Mouse (Mus musculus) MEL (cell line): Measurements from ENCODE around the gene Serp1. TPM values are rescaled to one million over a fixed set of nuclear protein-coding genes. Genes with fewer than 3 reads are reported as not detected.

Source experiments
- DNase-seq: peaks from one replicate; pipeline ENCODE4 v3.0.0; 2011; ENCODE audit warnings: low read depth, low spot score
- H3K27ac ChIP-seq: 2 replicates; pipeline ENCODE4 v1.5.1; 2012; ENCODE audit warnings: low read depth, mild to moderate bottlenecking, control low read depth, low read length, moderate library complexity; ENCODE audit not compliant: control insufficient read depth
- H3K27me3 ChIP-seq, 2 experiments: fragments of 150-350 bp in 1 of 2; sonication (generic) in 1 of 2; 2 replicates each; pipeline ENCODE4 v1.6.1; 2012; ENCODE audit warnings: low read length in 2 of 2, mild to moderate bottlenecking in 2 of 2, improper control_type of control experiment in 1 of 2, moderate library complexity in 1 of 2; ENCODE audit not compliant: insufficient read depth in 2 of 2, control insufficient read depth in 1 of 2
- H3K36me3 ChIP-seq, 2 experiments: 2 replicates each; pipeline ENCODE4 v1.6.1; 2012 to 2014; ENCODE audit warnings: low read length in 2 of 2, improper control_type of control experiment in 1 of 2, inconsistent platforms in 1 of 2, mild to moderate bottlenecking in 1 of 2; ENCODE audit not compliant: insufficient read depth in 2 of 2, control insufficient read depth in 1 of 2
- H3K4me1 ChIP-seq, 2 experiments: fragments of 150-350 bp in 1 of 2; sonication (generic) in 1 of 2; 2 replicates each; pipeline ENCODE4 v1.6.1; 2012; ENCODE audit warnings: low read length in 2 of 2, improper control_type of control experiment in 1 of 2, mild to moderate bottlenecking in 1 of 2; ENCODE audit not compliant: insufficient read depth in 2 of 2, control insufficient read depth in 1 of 2
- H3K4me3 ChIP-seq, 2 experiments: fragments of 150-350 bp in 1 of 2; sonication (generic) in 1 of 2; 2 replicates each; pipeline ENCODE4 v1.5.1; 2012; ENCODE audit warnings: low read depth in 2 of 2, low read length in 2 of 2, mild to moderate bottlenecking in 2 of 2, moderate library complexity in 2 of 2, control low read depth in 1 of 2, improper control_type of control experiment in 1 of 2; ENCODE audit not compliant: control insufficient read depth in 1 of 2, insufficient read depth in 1 of 2
- H3K79me2 ChIP-seq: 2 replicates; pipeline ENCODE4 v1.6.1; 2012; ENCODE audit warnings: mild to moderate bottlenecking, low read length, moderate library complexity; ENCODE audit not compliant: control insufficient read depth, poor library complexity, insufficient read depth
- H3K9ac ChIP-seq: 2 replicates; pipeline ENCODE4 v1.6.1; 2012; ENCODE audit warnings: low read depth, mild to moderate bottlenecking, control low read depth, low read length, moderate library complexity; ENCODE audit not compliant: control insufficient read depth, poor library complexity, severe bottlenecking
- H3K9me3 ChIP-seq: fragments of 150-350 bp; sonication (generic); replicated peaks from 2 replicates; pipeline ENCODE4 v1.6.1; 2012; ENCODE audit warnings: mild to moderate bottlenecking, low read length, improper control_type of control experiment, moderate library complexity; ENCODE audit not compliant: insufficient read depth
- CHD1 ChIP-seq: IDR thresholded peaks from 2 replicates; pipeline ENCODE4 v1.6.1; 2012; ENCODE audit warnings: low read depth, mild to moderate bottlenecking, inconsistent platforms, low read length, improper control_type of control experiment
- CHD2 ChIP-seq: IDR thresholded peaks from 2 replicates; pipeline ENCODE4 v1.6.1; 2011; ENCODE audit warnings: low read length, improper control_type of control experiment
- CTCF ChIP-seq, 3 experiments: IDR thresholded peaks in 2 of 3; conservative IDR thresholded peaks in 1 of 3; 2 replicates each; pipeline ENCODE4 v1.5.1; 2011 to 2012; ENCODE audit warnings: low read length in 3 of 3, low read depth in 2 of 3, mild to moderate bottlenecking in 2 of 3, improper control_type of control experiment in 1 of 3, inconsistent platforms in 1 of 3, mixed read lengths in 1 of 3, moderate library complexity in 1 of 3; ENCODE audit not compliant: control insufficient read depth in 1 of 3, insufficient read depth in 1 of 3, poor library complexity in 1 of 3, severe bottlenecking in 1 of 3
- E2F4 ChIP-seq: IDR thresholded peaks from 2 replicates; pipeline ENCODE4 v1.6.1; 2011; ENCODE audit warnings: low read depth, low read length, improper control_type of control experiment, borderline replicate concordance
- EP300 ChIP-seq, 2 experiments: IDR thresholded peaks; 2 replicates each; pipeline ENCODE4 v1.6.1; 2011; ENCODE audit warnings: improper control_type of control experiment in 2 of 2, low read length in 2 of 2, low read depth in 1 of 2, mild to moderate bottlenecking in 1 of 2
- GABPA ChIP-seq: IDR thresholded peaks from 2 replicates; pipeline ENCODE4 v1.6.1; 2012; ENCODE audit warnings: low read depth, mild to moderate bottlenecking, inconsistent platforms, low read length, improper control_type of control experiment, moderate library complexity
- JUND ChIP-seq: IDR thresholded peaks from 2 replicates; pipeline ENCODE4 v1.6.1; 2011; ENCODE audit warnings: low read depth, mild to moderate bottlenecking, improper control_type of control experiment, low read length
- MAZ ChIP-seq: IDR thresholded peaks from 2 replicates; pipeline ENCODE4 v1.6.1; 2012; ENCODE audit warnings: low read depth, mild to moderate bottlenecking, inconsistent platforms, low read length, improper control_type of control experiment
- POLR2A ChIP-seq, 2 experiments: IDR thresholded peaks; 2 replicates each; pipeline ENCODE4 v1.6.1; 2011 to 2012; ENCODE audit warnings: low read length in 2 of 2, mild to moderate bottlenecking in 2 of 2, control low read depth in 1 of 2, improper control_type of control experiment in 1 of 2, low read depth in 1 of 2, moderate library complexity in 1 of 2; ENCODE audit not compliant: control insufficient read depth in 1 of 2, insufficient read depth in 1 of 2, poor library complexity in 1 of 2
- POLR2AphosphoS2 ChIP-seq: IDR thresholded peaks from 2 replicates; pipeline ENCODE4 v1.6.1; 2011; ENCODE audit warnings: low read length, improper control_type of control experiment
- POLR2AphosphoS5 ChIP-seq: IDR thresholded peaks from 2 replicates; pipeline ENCODE4 v1.6.1; 2012; ENCODE audit warnings: low read depth, borderline replicate concordance, mild to moderate bottlenecking, inconsistent platforms, low read length, moderate library complexity, mixed read lengths
- TCF12 ChIP-seq: IDR thresholded peaks from 2 replicates; pipeline ENCODE4 v1.6.1; 2014; ENCODE audit warnings: low read depth, mild to moderate bottlenecking, inconsistent platforms, low read length, improper control_type of control experiment, moderate library complexity
- UBTF ChIP-seq: IDR thresholded peaks from 2 replicates; pipeline ENCODE4 v1.6.1; 2012; ENCODE audit warnings: low read depth, mild to moderate bottlenecking, inconsistent platforms, low read length, improper control_type of control experiment, moderate library complexity, borderline replicate concordance; ENCODE audit not compliant: insufficient read depth
- USF1 ChIP-seq: IDR thresholded peaks from 2 replicates; pipeline ENCODE4 v1.6.1; 2014; ENCODE audit warnings: low read depth, mild to moderate bottlenecking, inconsistent platforms, low read length, improper control_type of control experiment, moderate library complexity
- ZMIZ1 ChIP-seq: IDR thresholded peaks from 2 replicates; pipeline ENCODE4 v1.6.1; 2012; ENCODE audit warnings: low read depth, mild to moderate bottlenecking, inconsistent platforms, low read length, improper control_type of control experiment, moderate library complexity
- polyA plus RNA-seq, 2 experiments: library from polyadenylated mRNA; stranded (reverse) in 1 of 2; unstranded in 1 of 2; fragments of >175 nt in 1 of 2; fragments of >200 nt in 1 of 2; gene quantifications; 2 replicates each; pipeline versions ENCODE4 v1.2.1 to v1.2.4; 2012; ENCODE audit warnings: low replicate concordance in 2 of 2, low read depth in 1 of 2; ENCODE audit not compliant: insufficient read length in 2 of 2, insufficient read depth in 1 of 2, missing spikeins in 1 of 2
- total RNA-seq: library from RNA; depleted of rRNA; stranded (reverse); fragments of 300-350 nt; gene quantifications from 2 replicates; pipeline ENCODE4 v1.2.3, GENCODE M21; 2012

The Serp1 gene
- total and polyA plus RNA-seq, 3 experiments, result 80.5 to 96.3 (median 83.8) TPM

- TF ChIP-seq POLR2AphosphoS5 (no peak), CTCF (IDR thresholded peaks at IDR 0.05 in 2 of 3, conservative IDR thresholded peaks at IDR 0.05 in 1 of 3; ENCODE audit: control insufficient read depth in 1 of 3, insufficient read depth in 1 of 3, low read depth in 2 of 3, low read length in 3 of 3, poor library complexity in 1 of 3, severe bottlenecking in 1 of 3) (no peak), USF1 (peak; percentile 79)
Observed at GRCm38 (mm10) chr3:58525652-58526407, at the start of gene Serp1, which contains the start of gene Eif2a (continued).

DNA sequence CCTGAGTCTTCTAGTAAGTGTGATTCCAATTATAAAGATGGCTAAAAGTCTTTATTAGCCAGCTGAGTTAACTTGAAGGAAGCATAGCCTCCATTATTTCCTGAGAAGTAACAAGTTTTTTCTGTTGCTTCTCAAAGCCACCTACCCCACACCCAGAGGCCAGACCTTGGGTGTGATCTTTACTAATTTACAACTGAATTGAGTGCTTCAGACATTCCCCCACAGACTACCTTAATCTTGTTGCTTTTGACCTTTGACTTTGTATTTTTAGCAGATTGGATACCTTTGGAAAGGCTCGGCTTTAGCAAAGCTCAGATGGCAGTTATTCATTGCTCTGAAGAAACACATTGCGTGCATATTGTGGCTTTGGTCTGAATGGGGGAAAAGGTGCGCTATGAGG is 45.1 kb upstream of the Serp1 start:
- H3K4me3 ChIP-seq, result no peak overlapping the region
- no peaks in the 10 kb centered on the region for H3K27me3 ChIP-seq
- no peaks in the 10 kb centered on the region for H3K79me2 ChIP-seq
- TF ChIP-seq JUND (no peak), POLR2AphosphoS2 (no peak)
- H3K9me3 ChIP-seq, result no peaks in the 10 kb centered on the region
- peaks cover 0 to under 1% of the 10 kb centered on the region in 2 experiments; a peak in 2 of 4 replicates for H3K36me3 ChIP-seq
- no peak overlapping the region for H3K9ac ChIP-seq
- no peaks in the 10 kb centered on the region for H3K4me1 ChIP-seq
- no peak overlapping the region for H3K27ac ChIP-seq
- DNase-seq, result no peak

DNA sequence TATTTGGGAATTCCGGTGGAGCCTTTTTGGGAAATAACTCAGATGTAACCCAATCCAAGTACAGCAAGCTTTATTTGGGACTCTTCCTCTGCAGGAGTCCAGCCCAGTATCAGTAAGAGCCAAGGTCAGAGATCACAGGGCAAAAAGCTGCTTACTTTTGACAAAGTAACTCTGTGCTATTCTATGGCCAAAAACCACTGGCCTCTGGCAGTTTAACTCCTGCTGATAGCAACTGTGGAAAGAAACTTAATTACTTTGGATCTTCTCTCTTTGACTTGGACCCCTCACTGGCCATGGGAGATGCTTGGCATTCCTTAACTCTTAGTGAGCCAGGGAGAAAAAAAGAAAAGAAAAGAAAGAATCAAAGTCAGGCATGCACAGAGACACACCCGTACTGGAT is 35.7 kb upstream of the Serp1 start:
- H3K4me3 ChIP-seq, result no peak overlapping the region
- no peaks in the 10 kb centered on the region for H3K27me3 ChIP-seq
- H3K9me3 ChIP-seq, result no peaks in the 10 kb centered on the region
- H3K9ac ChIP-seq, result no peak overlapping the region
- H3K36me3 ChIP-seq, result peaks cover 0 to 4% of the 10 kb centered on the region in 2 experiments; a peak in 1 of 4 replicates
- no peaks in the 10 kb centered on the region for H3K79me2 ChIP-seq
- no peak for TF ChIP-seq POLR2A (IDR thresholded peaks at IDR 0.05; ENCODE audit: control insufficient read depth in 1 of 2, insufficient read depth in 1 of 2, low read depth in 1 of 2, low read length in 2 of 2, poor library complexity in 1 of 2)
- TF ChIP-seq CHD1, result no peak
- TF ChIP-seq EP300 (IDR thresholded peaks at IDR 0.05; ENCODE audit: low read depth in 1 of 2, low read length in 2 of 2), result no peak
- no peak for TF ChIP-seq TCF12
- no peak for TF ChIP-seq CHD2
- no peak for TF ChIP-seq UBTF
- TF ChIP-seq MAZ, result no peak
- no peak for TF ChIP-seq ZMIZ1
- no peak for TF ChIP-seq CTCF (IDR thresholded peaks at IDR 0.05 in 2 of 3, conservative IDR thresholded peaks at IDR 0.05 in 1 of 3; ENCODE audit: control insufficient read depth in 1 of 3, insufficient read depth in 1 of 3, low read depth in 2 of 3, low read length in 3 of 3, poor library complexity in 1 of 3, severe bottlenecking in 1 of 3)
- TF ChIP-seq E2F4, result no peak
- TF ChIP-seq GABPA, result no peak
- no peaks in the 10 kb centered on the region for H3K4me1 ChIP-seq
- H3K27ac ChIP-seq, result no peak overlapping the region
- no peak for DNase-seq
